Mouse (Mus musculus): Measurements from ENCODE around the gene Nav2.

Gene Nav2

GRCm38 (mm10) chr7:48908521-48909341, at the start of gene Nav2:
Gene Nav2 (plus strand): TSS chr7:48908716.
- peak; percentile 61 for DNase-seq (ENCODE audit: low read depth)

DNA sequence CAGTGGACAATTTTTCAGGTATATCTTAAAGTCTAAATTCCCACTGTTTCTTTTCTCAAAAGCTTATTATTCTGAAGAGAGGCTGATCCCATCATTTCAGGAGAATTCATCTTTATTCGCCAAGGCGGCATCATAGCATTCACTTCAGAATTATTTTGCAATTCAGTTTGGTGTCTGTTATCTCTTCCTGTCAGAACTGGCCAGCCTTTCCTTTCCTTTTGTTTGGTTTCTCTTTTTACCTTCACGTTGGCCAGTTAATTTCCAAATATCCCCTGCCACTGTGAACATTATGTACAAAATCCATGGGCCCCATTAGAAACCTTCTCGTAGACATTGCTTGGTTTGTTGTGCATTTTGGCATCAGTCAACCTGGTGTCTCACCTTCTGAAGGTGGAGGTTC, 49.2 kb upstream of the Nav2 start:
- DNase-seq (ENCODE audit: low read depth) = no peak

- DNase-seq (ENCODE audit: low read depth) = no peak
Observed at GRCm38 (mm10) chr7:48860948-48861347, 47.6 kb upstream of the Nav2 start.

GRCm38 (mm10) chr7:48861796-48862195, 46.7 kb upstream of the Nav2 start:
- no peak for DNase-seq (ENCODE audit: low read depth)

DNA sequence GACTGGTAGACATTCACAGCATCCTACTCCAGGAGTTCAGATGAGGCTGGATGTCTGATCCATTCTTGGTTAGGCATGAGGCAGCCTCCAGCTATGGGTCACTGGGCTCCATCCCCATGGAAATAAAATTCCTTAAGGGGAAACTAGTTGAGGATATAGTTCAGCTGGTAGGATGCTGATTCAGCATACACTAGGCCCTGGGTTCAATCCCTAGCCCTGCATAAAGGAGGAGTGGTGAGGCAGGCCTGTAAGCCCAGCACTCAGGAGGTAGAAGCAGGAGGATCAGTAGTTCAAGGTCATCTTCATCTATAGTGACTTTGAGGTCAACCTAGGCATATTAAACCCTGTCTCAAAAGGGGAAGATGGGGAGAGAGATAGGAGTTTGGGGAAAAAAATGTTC, 44.3 kb upstream of the Nav2 start:
- no peak for DNase-seq (ENCODE audit: low read depth)

- DNase-seq (ENCODE audit: low read depth) = no peak
Observed at GRCm38 (mm10) chr7:48864671-48865458, 43.7 kb upstream of the Nav2 start.

DNA sequence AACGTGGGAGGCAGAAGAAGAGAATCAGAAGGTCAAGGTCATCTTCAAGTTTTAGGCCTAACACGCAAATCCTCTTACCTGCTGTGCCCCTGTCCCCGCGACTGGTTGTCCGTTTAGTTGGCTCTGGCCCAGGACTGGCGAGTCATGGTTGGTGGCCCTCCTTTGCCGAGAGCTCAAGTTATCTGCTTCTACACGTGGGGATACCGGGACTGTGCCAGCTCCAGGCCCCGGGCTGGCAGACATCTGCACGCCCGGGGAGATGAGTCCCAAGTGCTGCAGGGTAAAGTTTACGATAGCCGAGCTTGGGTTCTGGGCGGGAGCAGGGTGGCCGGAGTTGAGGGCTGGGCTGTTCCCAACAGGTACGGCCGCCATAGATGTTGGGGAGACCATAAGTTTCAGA, 40.9 kb upstream of the Nav2 start:
- no peak for DNase-seq (ENCODE audit: low read depth)

DNA sequence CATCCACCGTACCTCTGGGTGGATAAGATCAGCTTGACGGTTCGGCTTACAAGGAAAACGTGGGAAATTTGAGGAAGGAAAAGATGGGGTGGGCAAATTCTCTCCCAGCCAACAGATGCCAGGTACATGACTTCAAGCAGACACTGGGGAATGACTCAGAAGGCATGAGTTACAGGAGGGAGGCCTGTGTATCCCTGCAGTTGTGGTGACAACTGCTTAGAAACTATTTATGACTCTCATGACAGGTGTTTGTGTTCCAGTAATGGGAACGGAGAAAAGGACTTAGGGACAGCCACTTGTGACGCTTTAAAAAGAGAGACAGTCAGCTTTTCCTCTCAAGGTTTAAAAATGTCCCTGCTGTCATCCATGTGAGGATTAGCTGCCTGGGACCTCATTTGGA, 38.4 kb upstream of the Nav2 start:
- DNase-seq (ENCODE audit: low read depth) = no peak

- no peak for DNase-seq (ENCODE audit: low read depth)
Observed at GRCm38 (mm10) chr7:48870579-48871180, 37.8 kb upstream of the Nav2 start.

DNA sequence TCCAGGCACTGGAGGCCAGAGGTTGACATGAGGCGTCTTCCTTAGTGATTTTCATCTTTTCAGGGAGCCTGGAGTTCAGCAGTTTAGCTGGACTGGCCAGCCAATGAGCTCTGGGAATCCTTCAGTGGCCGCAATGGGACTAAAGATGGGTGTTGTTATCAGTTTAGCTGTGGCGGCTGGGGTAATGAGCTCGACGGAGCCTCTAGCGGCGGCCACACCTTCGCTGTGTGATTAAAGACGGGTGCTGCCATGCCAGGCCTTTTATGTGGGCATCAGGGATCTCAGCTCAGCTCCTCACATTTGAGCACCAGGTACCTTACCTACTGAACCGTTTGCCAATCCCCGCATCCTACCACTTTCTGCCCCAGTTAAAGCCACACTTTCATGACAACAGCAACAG, 37.2 kb upstream of the Nav2 start:
- no peak for DNase-seq (ENCODE audit: low read depth)

DNA sequence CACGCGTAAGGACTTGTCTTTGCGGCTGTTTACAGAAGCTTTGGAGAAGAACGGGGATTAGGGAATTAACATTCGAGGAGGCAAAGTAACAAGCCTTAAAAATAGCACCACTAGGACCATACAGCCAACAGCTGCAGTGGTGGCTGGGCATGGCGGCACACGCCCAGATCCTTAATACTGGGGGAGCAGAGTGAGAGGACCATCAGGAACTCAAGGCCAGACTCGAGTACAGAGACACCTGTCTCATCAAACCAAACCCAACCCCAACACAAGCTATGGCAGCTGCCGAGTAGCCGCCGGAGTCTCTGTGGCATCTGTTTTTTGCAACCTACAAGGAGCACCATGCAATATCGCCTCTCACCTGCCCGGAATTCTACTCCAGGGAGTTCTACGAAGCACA, 33.4 kb upstream of the Nav2 start:
- DNase-seq (ENCODE audit: low read depth) = no peak

- peak; percentile 84 for DNase-seq (ENCODE audit: low read depth)
Observed at GRCm38 (mm10) chr7:48876526-48876925, 32.0 kb upstream of the Nav2 start.

GRCm38 (mm10) chr7:48877786-48878390, 30.6 kb upstream of the Nav2 start:
- no peak for DNase-seq (ENCODE audit: low read depth)

DNA sequence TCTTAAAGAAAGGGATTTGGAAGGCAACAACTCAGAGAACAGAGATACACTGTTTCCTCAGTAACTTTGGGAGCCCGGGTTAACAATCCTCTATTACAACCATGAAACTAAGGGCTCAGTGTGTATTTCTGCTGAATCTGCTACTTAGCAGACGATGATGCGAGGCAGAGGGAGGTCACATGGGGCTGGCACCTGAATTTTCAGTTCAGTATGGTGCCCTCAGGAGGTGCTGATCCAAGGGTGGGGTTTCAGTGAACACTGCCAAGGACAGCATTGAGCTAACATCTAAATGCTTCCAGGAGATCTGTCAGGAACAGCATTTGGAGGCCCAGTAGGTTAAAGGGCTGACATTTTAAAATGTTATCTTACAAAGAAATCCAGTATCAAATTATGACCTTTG, 28.9 kb upstream of the Nav2 start:
- peak; percentile 43 for DNase-seq (ENCODE audit: low read depth)

DNA sequence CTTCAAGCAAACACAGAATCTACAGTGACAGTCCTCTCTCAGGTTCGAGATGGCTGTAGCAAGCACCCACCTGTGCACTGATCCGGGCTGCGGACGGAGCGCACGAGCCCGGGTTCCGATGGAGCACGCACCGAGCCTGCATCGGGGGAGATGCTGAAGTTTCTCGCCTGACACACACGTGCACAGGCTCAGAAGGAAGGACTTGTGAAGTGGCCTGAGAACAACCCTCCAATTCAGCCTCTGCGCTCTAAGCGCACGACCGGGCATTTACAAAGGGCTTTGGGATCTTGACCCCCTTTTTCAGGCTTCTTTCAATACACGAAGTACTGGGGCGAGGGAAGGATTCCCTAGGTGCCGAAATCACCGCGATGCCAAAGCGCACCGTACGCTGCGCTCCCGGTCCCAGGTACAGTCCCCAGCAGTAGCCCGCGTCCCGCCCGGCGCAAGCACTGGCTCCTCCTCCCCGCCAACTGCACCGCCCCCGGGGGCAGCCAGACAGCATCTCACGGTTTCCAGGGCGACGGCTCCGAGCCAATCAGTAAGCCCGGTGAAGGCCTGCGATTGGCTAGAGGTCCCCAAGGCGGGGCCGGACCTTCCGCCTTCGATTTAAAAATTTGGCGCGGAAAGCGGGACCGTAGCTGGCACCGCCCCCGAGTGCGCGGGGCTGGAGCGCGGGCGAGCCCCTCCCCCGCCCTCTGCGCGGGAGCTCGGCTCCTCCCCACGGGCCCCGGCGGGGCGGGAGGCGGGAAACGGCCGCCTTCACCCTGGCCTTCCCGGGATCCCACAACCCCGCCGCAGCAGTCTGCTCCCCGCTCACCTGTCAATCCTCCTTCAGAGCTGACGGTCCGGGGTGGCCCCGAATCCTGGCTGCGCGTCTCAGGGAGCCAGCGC, 27.7 kb upstream of the Nav2 start:
- DNase-seq (ENCODE audit: low read depth) = peak; percentile 99

- DNase-seq (ENCODE audit: low read depth) = peak; percentile 84
Observed at GRCm38 (mm10) chr7:48881486-48881885, 27.0 kb upstream of the Nav2 start, which contains the start of gene E2f8. Gene E2f8 (minus strand): TSS chr7:48881596.

GRCm38 (mm10) chr7:48881971-48882609, 26.4 kb upstream of the Nav2 start:
- peak; percentile 45 for DNase-seq (ENCODE audit: low read depth)

DNA sequence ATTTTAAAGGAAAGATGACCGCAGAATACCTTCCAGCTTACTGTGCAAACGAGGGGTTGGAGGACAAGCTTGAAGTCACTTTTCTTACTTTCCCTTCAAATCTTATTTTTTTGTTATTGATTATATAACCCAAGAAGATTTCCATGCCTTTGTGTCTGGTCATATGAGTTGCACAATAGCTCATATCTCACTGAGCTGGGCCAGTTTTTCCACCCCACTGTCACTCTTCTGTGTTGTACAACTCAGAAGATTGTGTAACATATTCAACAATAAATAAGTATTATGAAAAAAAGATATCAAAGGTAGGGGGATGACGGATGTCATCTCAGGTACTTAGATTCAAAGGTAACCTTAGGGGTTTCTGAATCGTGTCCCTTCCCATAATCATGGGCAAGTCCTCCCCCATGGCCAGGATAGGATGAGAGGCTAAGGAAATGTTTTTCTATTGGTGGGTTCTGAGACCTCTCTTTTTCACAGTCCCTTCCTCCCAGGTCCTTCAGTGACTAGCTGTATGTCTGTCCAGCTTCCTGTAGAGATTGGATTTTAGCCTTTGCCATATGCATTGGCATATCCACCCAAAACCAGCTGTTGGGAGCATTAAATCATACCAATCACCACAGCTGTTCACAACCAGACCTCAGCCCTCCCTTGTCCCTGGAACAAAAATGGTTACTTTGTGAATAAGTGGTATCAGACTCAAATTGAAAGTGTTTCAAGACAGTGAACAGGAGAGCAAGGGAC, 24.8 kb upstream of the Nav2 start:
- DNase-seq (ENCODE audit: low read depth) = no peak

DNA sequence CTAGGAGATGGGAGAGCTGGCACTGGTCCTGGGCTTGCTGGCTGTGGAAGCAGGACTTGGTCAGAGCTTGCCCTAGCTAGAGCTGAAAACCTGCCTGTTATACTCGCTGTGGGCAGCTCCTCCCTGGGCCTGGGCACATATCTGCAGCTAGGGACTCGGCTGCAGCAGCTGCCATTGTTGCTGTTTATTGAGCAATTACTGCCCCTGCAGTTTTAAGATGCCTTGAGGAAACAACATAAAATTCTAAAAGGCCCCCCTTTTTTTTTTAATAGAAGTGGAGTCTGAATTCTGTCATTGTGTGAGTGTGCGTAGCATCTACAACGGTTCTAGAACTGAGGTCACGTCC, 24.3 kb upstream of the Nav2 start:
- DNase-seq (ENCODE audit: low read depth) = no peak

GRCm38 (mm10) chr7:48887973-48888372, 20.5 kb upstream of the Nav2 start:
- no peak for DNase-seq (ENCODE audit: low read depth)
